Mouse (Mus musculus) erythroblast, embryonic 14.5 days (primary cell): ENCODE data around the gene S1pr1. TPM values are rescaled to one million over a fixed set of nuclear protein-coding genes. Genes with fewer than 3 reads are reported as not detected.

ENCODE experiments used
- H3K27me3 ChIP-seq: 2 replicates; pipeline ENCODE4 v1.6.1; 2012; ENCODE audit warnings: inconsistent platforms; ENCODE audit not compliant: control insufficient read depth
- H3K36me3 ChIP-seq: 2 replicates; pipeline ENCODE4 v1.6.1; 2012; ENCODE audit warnings: mild to moderate bottlenecking, inconsistent platforms; ENCODE audit not compliant: control insufficient read depth
- H3K4me1 ChIP-seq: 2 replicates; pipeline ENCODE4 v1.6.1; 2012; ENCODE audit warnings: inconsistent platforms; ENCODE audit not compliant: control insufficient read depth
- H3K4me3 ChIP-seq: replicated peaks from 2 replicates; pipeline ENCODE3; 2012; ENCODE audit warnings: moderate library complexity, mild to moderate bottlenecking, inconsistent platforms
- H3K9me3 ChIP-seq: 2 replicates; pipeline ENCODE4 v1.6.1; 2012; ENCODE audit warnings: low read length, inconsistent platforms, mixed read lengths; ENCODE audit not compliant: control insufficient read depth
- GATA1 ChIP-seq: IDR thresholded peaks from 2 replicates; pipeline ENCODE4 v1.6.1; 2012; ENCODE audit warnings: low read length, inconsistent platforms, mixed read lengths
- TAL1 ChIP-seq: IDR thresholded peaks from 3 replicates; pipeline ENCODE4 v1.6.1; 2012; ENCODE audit warnings: low read length, inconsistent platforms, mixed read lengths
- polyA plus RNA-seq: library from polyadenylated mRNA; stranded (reverse); fragments of >175 nt; gene quantifications from 2 replicates; pipeline ENCODE4 v1.2.3, GENCODE M21; 2012

Gene S1pr1
- polyA plus RNA-seq, 1 experiment, result not detected

GRCm38 (mm10) chr3:115687821-115688220, 27.1 kb downstream of the S1pr1 start:
- Histone ChIP-seq H3K27me3 (no peaks in the 10 kb centered on the region), H3K4me1 (no peaks in the 10 kb centered on the region), H3K4me3 (no peak overlapping the region), H3K36me3 (no peaks in the 10 kb centered on the region), H3K9me3 (no peaks in the 10 kb centered on the region)
- TF ChIP-seq GATA1 (no peak), TAL1 (no peak)

- Histone ChIP-seq H3K27me3 (no peaks in the 10 kb centered on the region), H3K9me3 (no peaks in the 10 kb centered on the region), H3K4me1 (no peaks in the 10 kb centered on the region), H3K36me3 (no peaks in the 10 kb centered on the region), H3K4me3 (no peak overlapping the region)
- TF ChIP-seq TAL1, result no peak
- TF ChIP-seq GATA1, result no peak
These were observed 32.4 kb downstream of the S1pr1 start for GRCm38 (mm10) chr3:115682328-115683088.

- H3K4me3 ChIP-seq, result no peak overlapping the region
- no peaks in the 10 kb centered on the region for H3K27me3 ChIP-seq
- no peaks in the 10 kb centered on the region for H3K4me1 ChIP-seq
- no peaks in the 10 kb centered on the region for H3K9me3 ChIP-seq
- H3K36me3 ChIP-seq, result no peaks in the 10 kb centered on the region
- TF ChIP-seq TAL1, result no peak
These were observed 33.7 kb downstream of the S1pr1 start for GRCm38 (mm10) chr3:115681184-115681583.

- Histone ChIP-seq H3K27me3 (no peaks in the 10 kb centered on the region), H3K4me3 (no peak overlapping the region), H3K4me1 (no peaks in the 10 kb centered on the region), H3K36me3 (no peaks in the 10 kb centered on the region), H3K9me3 (no peaks in the 10 kb centered on the region)
- no peak for TF ChIP-seq GATA1
- TF ChIP-seq TAL1, result no peak
These were observed 35.9 kb downstream of the S1pr1 start for GRCm38 (mm10) chr3:115679022-115679421.

GRCm38 (mm10) chr3:115675546-115676535, 39.0 kb downstream of the S1pr1 start:
- H3K36me3 ChIP-seq, result no peaks in the 10 kb centered on the region
- TF ChIP-seq TAL1 (no peak), GATA1 (no peak)
- peaks cover 2% of the 10 kb centered on the region; the same call in 1 of the 2 replicates for H3K4me1 ChIP-seq

GRCm38 (mm10) chr3:115674665-115675064, 40.2 kb downstream of the S1pr1 start:
- H3K9me3 ChIP-seq, result no peaks in the 10 kb centered on the region
- H3K27me3 ChIP-seq, result no peaks in the 10 kb centered on the region
- no peak overlapping the region for H3K4me3 ChIP-seq
- H3K36me3 ChIP-seq, result no peaks in the 10 kb centered on the region
- no peak for TF ChIP-seq TAL1
- no peak for TF ChIP-seq GATA1
- peaks cover 2% of the 10 kb centered on the region; the same call in 1 of the 2 replicates for H3K4me1 ChIP-seq

More at GRCm38 (mm10) chr3:115675546-115676535, 39.0 kb downstream of the S1pr1 start:
- no peaks in the 10 kb centered on the region for H3K27me3 ChIP-seq
- no peaks in the 10 kb centered on the region for H3K9me3 ChIP-seq
- no peak overlapping the region for H3K4me3 ChIP-seq

GRCm38 (mm10) chr3:115673663-115674157, 41.2 kb downstream of the S1pr1 start:
- Histone ChIP-seq H3K4me1 (peaks cover 2% of the 10 kb centered on the region; the same call in 1 of the 2 replicates), H3K36me3 (no peaks in the 10 kb centered on the region), H3K4me3 (no peak overlapping the region), H3K27me3 (no peaks in the 10 kb centered on the region), H3K9me3 (no peaks in the 10 kb centered on the region)
- TF ChIP-seq GATA1, result no peak
- no peak for TF ChIP-seq TAL1

- peaks cover 2% of the 10 kb centered on the region; the same call in 1 of the 2 replicates for H3K4me1 ChIP-seq
- H3K36me3 ChIP-seq, result no peaks in the 10 kb centered on the region
- H3K27me3 ChIP-seq, result no peaks in the 10 kb centered on the region
- no peak overlapping the region for H3K4me3 ChIP-seq
- TF ChIP-seq TAL1 (no peak), GATA1 (no peak)
- H3K9me3 ChIP-seq, result no peaks in the 10 kb centered on the region
These were observed 41.8 kb downstream of the S1pr1 start for GRCm38 (mm10) chr3:115672965-115673662.
